Mouse (Mus musculus): ENCODE measurements at regions not wholly inside any gene's neighbourhood (a gene's known extent, or its start where the extent isn't known, plus 50 kb on each side); places are given as distances from the start of the nearest gene placed in this dataset.

- peak; percentile 90 for DNase-seq (ENCODE audit: low read depth, low spot score)
Observed at GRCm38 (mm10) chr5:52309317-52310060, 54.1 kb upstream of the Sod3 start.

GRCm38 (mm10) chr5:52296303-52296702 lies 67.3 kb upstream of the Sod3 start:
- DNase-seq (ENCODE audit: low read depth, low spot score): no peak

GRCm38 (mm10) chr5:52294466-52294865 lies 69.1 kb upstream of the Sod3 start:
- DNase-seq (ENCODE audit: low read depth, low spot score): peak; percentile 8

- DNase-seq (ENCODE audit: low read depth, low spot score): no peak
Observed at GRCm38 (mm10) chr5:52288319-52288718, 75.3 kb upstream of the Sod3 start.

- DNase-seq (ENCODE audit: low read depth, low spot score): peak; percentile 72
Observed at GRCm38 (mm10) chr5:52280871-52281270, 82.7 kb upstream of the Sod3 start.

- DNase-seq (ENCODE audit: low read depth, low spot score): no peak
Observed at GRCm38 (mm10) chr5:52278111-52278510, 85.5 kb upstream of the Sod3 start.

GRCm38 (mm10) chr5:52263214-52263613 lies 72.9 kb upstream of the Dhx15 start:
- DNase-seq (ENCODE audit: low read depth, low spot score): peak; percentile 82

- no peak for DNase-seq (ENCODE audit: low read depth, low spot score)
Observed at GRCm38 (mm10) chr5:52258075-52258474, 67.8 kb upstream of the Dhx15 start.

GRCm38 (mm10) chr5:52254602-52255071 lies 64.3 kb upstream of the Dhx15 start:
- peak; percentile 68 for DNase-seq (ENCODE audit: low read depth, low spot score)

GRCm38 (mm10) chr5:52249804-52250203 lies 59.5 kb upstream of the Dhx15 start:
- DNase-seq (ENCODE audit: low read depth, low spot score): no peak

GRCm38 (mm10) chr5:52243931-52244330 lies 53.6 kb upstream of the Dhx15 start:
- no peak for DNase-seq (ENCODE audit: low read depth, low spot score)

- DNase-seq (ENCODE audit: low read depth, low spot score): peak; percentile 9
Observed at GRCm38 (mm10) chr5:52242414-52242813, 52.1 kb upstream of the Dhx15 start.

GRCm38 (mm10) chr5:52240540-52240939 lies 50.2 kb upstream of the Dhx15 start:
- no peak for DNase-seq (ENCODE audit: low read depth, low spot score)
